Mouse (Mus musculus) left cerebral cortex, postnatal 4 days (tissue): ENCODE results near the gene Mad1l1. TPM values are rescaled to one million over a fixed set of nuclear protein-coding genes. Genes with fewer than 3 reads are reported as not detected.

Source experiments
- DNase-seq: peaks from one replicate; pipeline ENCODE4 v3.0.0-alpha.2; 2022
- intact Hi-C: fragments of 180-260 bp; cut with DNase I; formaldehyde crosslinking; loops from one replicate; pipeline ENCODE4 v1.15.1; 2025
- total RNA-seq, 2 experiments: library from RNA; stranded (reverse); gene quantifications; 2 replicates each; pipeline ENCODE4 v1.2.3; 2021

Gene Mad1l1
- total RNA-seq, 2 experiments from 2014 or later: 24.1 to 24.7 TPM

GRCm38 (mm10) chr5:140331615-140332512 lies 10.5 kb upstream of the Mad1l1 start, which contains the start of gene Mrm2:
Gene Mrm2 (minus strand): TSS chr5:140331898.
- intact Hi-C loops: loop anchor here (10.0 kb wide), 1 partner anchor 497 kb away; no protein-coding TSS in a partner anchor
- DNase-seq: peak; percentile 77

GRCm38 (mm10) chr5:140324058-140324457 lies 2.7 kb upstream of the Mad1l1 start:
- no peak for DNase-seq
- intact Hi-C loops: no loop called here

GRCm38 (mm10) chr5:140321756-140322575 lies 614 bp upstream of the Mad1l1 start:
- intact Hi-C loops: no loop called here
- no peak for DNase-seq

- intact Hi-C loops: no loop called here
- DNase-seq: no peak
These were observed 4.6 kb downstream of the Mad1l1 start for GRCm38 (mm10) chr5:140316716-140317115.

GRCm38 (mm10) chr5:140307602-140308001 lies 13.8 kb downstream of the Mad1l1 start:
- intact Hi-C loops: no loop called here
- DNase-seq: no peak

- DNase-seq: no peak
- intact Hi-C loops: no loop called here
These were observed 15.3 kb downstream of the Mad1l1 start for GRCm38 (mm10) chr5:140306016-140306415.

- DNase-seq: no peak
- intact Hi-C loops: no loop called here
These were observed 23.1 kb downstream of the Mad1l1 start for GRCm38 (mm10) chr5:140298291-140298690.

- intact Hi-C loops: loop anchor here (5.0 kb wide), 2 partner anchors 385 to 455 kb away; partner anchors contain the start of gene Elfn1
- DNase-seq: peak; percentile 66
These were observed 29.2 kb downstream of the Mad1l1 start for GRCm38 (mm10) chr5:140292152-140292551.

- DNase-seq: no peak
- intact Hi-C loops: loop anchor here (10.0 kb wide), 1 partner anchor 234 kb away; no protein-coding TSS in a partner anchor
These were observed 32.2 kb downstream of the Mad1l1 start for GRCm38 (mm10) chr5:140289161-140289560.

- intact Hi-C loops: loop anchor here (10.0 kb wide), 1 partner anchor 233 kb away; no protein-coding TSS in a partner anchor
- no peak for DNase-seq
These were observed 33.1 kb downstream of the Mad1l1 start for GRCm38 (mm10) chr5:140288287-140288686.

GRCm38 (mm10) chr5:140284761-140285160 lies 36.6 kb downstream of the Mad1l1 start:
- DNase-seq: no peak
- intact Hi-C loops: loop anchor here (10.0 kb wide), 1 partner anchor 230 kb away; no protein-coding TSS in a partner anchor

GRCm38 (mm10) chr5:140284011-140284410 lies 37.3 kb downstream of the Mad1l1 start:
- intact Hi-C loops: loop anchor here (10.0 kb wide), 1 partner anchor 229 kb away; no protein-coding TSS in a partner anchor
- peak; percentile 55 for DNase-seq

- intact Hi-C loops: loop anchor here (10.0 kb wide), 1 partner anchor 228 kb away; no protein-coding TSS in a partner anchor
- DNase-seq: no peak
These were observed 38.5 kb downstream of the Mad1l1 start for GRCm38 (mm10) chr5:140282900-140283299.

- intact Hi-C loops: loop anchor here (10.0 kb wide), 1 partner anchor 228 kb away; no protein-coding TSS in a partner anchor
- peak; percentile 90 for DNase-seq
These were observed 39.0 kb downstream of the Mad1l1 start for GRCm38 (mm10) chr5:140282376-140282775.

- intact Hi-C loops: loop anchor here (10.0 kb wide), 1 partner anchor 225 kb away; no protein-coding TSS in a partner anchor
- DNase-seq: no peak
These were observed 41.1 kb downstream of the Mad1l1 start for GRCm38 (mm10) chr5:140280205-140280604.

GRCm38 (mm10) chr5:140276779-140277178 lies 44.6 kb downstream of the Mad1l1 start:
- DNase-seq: no peak
- intact Hi-C loops: no loop called here

GRCm38 (mm10) chr5:140270976-140271685 lies 50.2 kb downstream of the Mad1l1 start:
- DNase-seq: no peak
- intact Hi-C loops: no loop called here

- no peak for DNase-seq
- intact Hi-C loops: no loop called here
These were observed 53.0 kb downstream of the Mad1l1 start for GRCm38 (mm10) chr5:140268396-140268795.

GRCm38 (mm10) chr5:140267061-140267460 lies 54.3 kb downstream of the Mad1l1 start:
- no peak for DNase-seq
- intact Hi-C loops: no loop called here
